29 mouse cellular contexts compared by ENCODE assay signal in the genomic region with DNA sequence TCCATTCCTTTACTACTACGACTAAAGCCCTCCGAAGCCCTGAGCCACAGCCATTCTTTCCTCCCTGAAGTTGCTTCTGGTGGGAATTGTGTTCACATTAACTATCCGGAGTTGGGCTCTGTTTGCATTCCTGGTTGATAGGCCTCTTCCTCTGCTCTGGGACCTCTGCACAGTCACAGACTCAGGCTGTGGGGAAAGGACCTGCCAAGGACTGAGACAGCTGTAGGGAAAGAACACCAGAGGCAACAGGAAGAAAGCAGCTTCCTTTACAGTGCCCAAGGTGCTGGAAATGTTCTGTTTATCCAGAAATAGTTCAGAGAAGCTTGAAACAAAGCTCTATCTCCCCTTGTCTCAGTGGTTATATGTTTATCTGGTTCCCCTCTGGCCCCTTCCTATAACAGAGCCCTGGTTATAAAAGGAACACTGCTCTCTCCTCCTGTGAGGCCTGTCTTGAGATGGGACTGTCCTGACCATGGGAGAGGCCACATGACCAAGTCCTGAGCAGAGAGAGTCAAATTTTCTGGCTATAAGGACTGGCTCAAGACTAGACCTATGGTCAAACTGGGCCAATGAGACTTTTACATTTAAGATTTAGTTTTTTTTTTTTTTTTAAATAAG. TPM values are rescaled to one million over a fixed set of nuclear protein-coding genes. Genes with fewer than 3 reads are reported as not detected.
DNase-seq lines count a peak whose midpoint lies in the region; ATAC-seq and TF ChIP-seq lines count a peak whose summit lies in the region.
"Had no signal": no experiment of that assay in that cellular context is flagged by ENCODE, and none has a peak within 500 bp of the region (broad histone marks: within the 10 kb centered on the region; RNA-seq: fewer than 3 reads in every experiment).

No protein-coding gene starts in this region.

- DNase-seq in heart, postnatal 25 days (ENCODE audit: low spot score): no peak
- no peak for DNase-seq in heart, adult 8-10 months (ENCODE audit: low spot score)
- peak; percentile 33 for DNase-seq in heart, postnatal 0 days (ENCODE audit: low spot score)
- DNase-seq in heart, postnatal 14 days: no peak
- DNase-seq in lung, postnatal 14 days: no peak
- DNase-seq: adrenal gland, adult 2 months; adrenal gland, postnatal 14 days; cerebellum, adult 11 months; cerebellum, adult 2 months; cerebellum, adult 9-11 months; cerebellum, postnatal 25 days; forebrain, postnatal 0 days; gastrocnemius, adult 2 months; gastrocnemius, postnatal 14 days; kidney, adult 2 months had no signal

- H3K4me1 ChIP-seq in heart, embryonic 11.5 days (ENCODE audit: control insufficient read depth, insufficient read depth, low read length): peaks cover 5% of the 10 kb centered on the region; the same call in 1 of the 2 replicates
- no peaks in the 10 kb centered on the region for H3K4me1 ChIP-seq in heart, embryonic 14.5 days (ENCODE audit: control insufficient read depth in 2 of 2, insufficient read depth in 2 of 2, low read length in 2 of 2)
- no peaks in the 10 kb centered on the region for H3K4me1 ChIP-seq in heart, postnatal 0 days (ENCODE audit: control insufficient read depth, insufficient read depth)
- no peaks in the 10 kb centered on the region for H3K4me1 ChIP-seq in lung, embryonic 16.5 days (replicated peaks; ENCODE audit: control insufficient read depth, insufficient read depth, low read length)
- H3K4me1 ChIP-seq: embryonic facial prominence, embryonic 12.5 days; embryonic facial prominence, embryonic 15.5 days; hindbrain, embryonic 12.5 days; hindbrain, embryonic 15.5 days had no signal

- no peak for TF ChIP-seq CTCF in heart, postnatal 0 days (IDR thresholded peaks at IDR 0.05; ENCODE audit: low read depth)

- peak; percentile 61; the same call in 1 of the 2 replicates for ATAC-seq in heart, embryonic 11.5 days (replicated peaks; ENCODE audit: insufficient number of reproducible peaks, low FRiP score, low TSS enrichment)
- ATAC-seq in heart, embryonic 14.5 days (ENCODE audit: insufficient number of reproducible peaks, insufficient read depth, low FRiP score, low read depth): peak; percentile 72
- no peak for ATAC-seq in heart, postnatal 0 days (ENCODE audit: insufficient read depth, low read depth)
- peak; percentile 72 for ATAC-seq in lung, embryonic 16.5 days (ENCODE audit: low read depth)
- ATAC-seq: CD4-positive, CD25-positive, alpha-beta regulatory T cell, adult 4 months; forebrain, embryonic 14.5 days; forebrain, postnatal 0 days; intestine, postnatal 0 days had no signal

- no peaks in the 10 kb centered on the region for H3K27me3 ChIP-seq in heart, embryonic 11.5 days (ENCODE audit: control insufficient read depth, insufficient read depth, low read length)
- H3K27me3 ChIP-seq in heart, embryonic 14.5 days (ENCODE audit: control insufficient read depth, insufficient read depth, low read length): no peaks in the 10 kb centered on the region
- no peaks in the 10 kb centered on the region for H3K27me3 ChIP-seq in heart, postnatal 0 days (ENCODE audit: control insufficient read depth, insufficient read depth, low read length)
- no peaks in the 10 kb centered on the region for H3K27me3 ChIP-seq in lung, embryonic 16.5 days (ENCODE audit: control insufficient read depth, insufficient read depth, low read depth, low read length)
- H3K27me3 ChIP-seq: embryonic facial prominence, embryonic 12.5 days; embryonic facial prominence, embryonic 15.5 days; hindbrain, embryonic 12.5 days; hindbrain, embryonic 15.5 days had no signal

- intact Hi-C loops in heart, postnatal 25 days (cut with DNase I): no loop called here
- intact Hi-C loops in heart, postnatal 14 days (cut with DNase I): no loop called here

- no peak overlapping the region for H3K4me3 ChIP-seq in heart, embryonic 11.5 days (ENCODE audit: low read depth, low read length)
- H3K4me3 ChIP-seq in heart, embryonic 14.5 days (ENCODE audit: control insufficient read depth in 1 of 2, insufficient read depth in 1 of 2, low read depth in 1 of 2, low read length in 2 of 2): no peak overlapping the region
- H3K4me3 ChIP-seq in heart, postnatal 0 days (ENCODE audit: low read depth, low read length): no peak overlapping the region
- H3K4me3 ChIP-seq in lung, embryonic 16.5 days (ENCODE audit: low read length): no peak overlapping the region
- H3K4me3 ChIP-seq: embryonic facial prominence, embryonic 12.5 days; embryonic facial prominence, embryonic 15.5 days; gastrocnemius, adult 2 months; hindbrain, embryonic 12.5 days; hindbrain, embryonic 15.5 days had no signal

- peak overlapping the region; percentile 79 for H3K27ac ChIP-seq in heart, embryonic 11.5 days (ENCODE audit: low read depth, low read length)
- peak overlapping the region; percentile 8 to 47; a peak in 2 of 4 replicates for H3K27ac ChIP-seq in heart, embryonic 14.5 days (replicated peaks in 1 of 2; ENCODE audit: control insufficient read depth in 1 of 2, insufficient read depth in 1 of 2, low read depth in 2 of 2, low read length in 2 of 2)
- H3K27ac ChIP-seq in heart, postnatal 0 days (ENCODE audit: low read depth): no peak overlapping the region
- peak overlapping the region; percentile 12 for H3K27ac ChIP-seq in lung, embryonic 16.5 days (ENCODE audit: low read length)
- H3K27ac ChIP-seq: embryonic facial prominence, embryonic 12.5 days; embryonic facial prominence, embryonic 15.5 days; gastrocnemius, adult 2 months; hindbrain, embryonic 12.5 days; hindbrain, embryonic 15.5 days had no signal

- 51% methylated on average over 3 of the region's 3 CpGs for WGBS in heart, embryonic 11.5 days (ENCODE audit: insufficient replicate concordance)
- 54% methylated on average over 3 of the region's 3 CpGs for WGBS in heart, embryonic 14.5 days
- WGBS in heart, postnatal 0 days: 44% methylated on average over 3 of the region's 3 CpGs
- 55% methylated on average over 3 of the region's 3 CpGs for WGBS in lung, embryonic 16.5 days

- no peak for TF ChIP-seq EP300 in heart, postnatal 0 days (IDR thresholded peaks at IDR 0.05; ENCODE audit: low read depth)

- no peaks in the 10 kb centered on the region for H3K36me3 ChIP-seq in heart, embryonic 11.5 days (ENCODE audit: control insufficient read depth, insufficient read depth, low read length)
- no peaks in the 10 kb centered on the region for H3K36me3 ChIP-seq in heart, embryonic 14.5 days (ENCODE audit: control insufficient read depth, insufficient read depth, low read length)
- H3K36me3 ChIP-seq in heart, postnatal 0 days (replicated peaks; ENCODE audit: control insufficient read depth, insufficient read depth, low read length): no peaks in the 10 kb centered on the region
- H3K36me3 ChIP-seq in lung, embryonic 16.5 days (ENCODE audit: control insufficient read depth, insufficient read depth, low read length): no peaks in the 10 kb centered on the region
- H3K36me3 ChIP-seq: embryonic facial prominence, embryonic 12.5 days; embryonic facial prominence, embryonic 15.5 days; hindbrain, embryonic 12.5 days; hindbrain, embryonic 15.5 days had no signal

- no peak overlapping the region for H3K9ac ChIP-seq in heart, embryonic 11.5 days (ENCODE audit: low read depth, low read length)
- H3K9ac ChIP-seq in heart, embryonic 14.5 days (ENCODE audit: low read length): no peak overlapping the region
- H3K9ac ChIP-seq in heart, postnatal 0 days (replicated peaks; ENCODE audit: low read depth, low read length): no peak overlapping the region
- H3K9ac ChIP-seq in lung, embryonic 16.5 days (ENCODE audit: low read length): no peak overlapping the region
- H3K9ac ChIP-seq: embryonic facial prominence, embryonic 12.5 days; embryonic facial prominence, embryonic 15.5 days; forebrain, postnatal 0 days; hindbrain, embryonic 12.5 days; hindbrain, embryonic 15.5 days had no signal

- no peak overlapping the region for H3K4me2 ChIP-seq in heart, embryonic 11.5 days
- H3K4me2 ChIP-seq in heart, embryonic 14.5 days (ENCODE audit: low read length): no peak overlapping the region
- H3K4me2 ChIP-seq in heart, postnatal 0 days (ENCODE audit: low read depth, low read length): no peak overlapping the region
- H3K4me2 ChIP-seq in lung, embryonic 16.5 days (ENCODE audit: low read depth, low read length): no peak overlapping the region
- H3K4me2 ChIP-seq: embryonic facial prominence, embryonic 12.5 days; embryonic facial prominence, embryonic 15.5 days; hindbrain, embryonic 12.5 days; hindbrain, embryonic 15.5 days had no signal

- peaks cover 3% of the 10 kb centered on the region; the same call in 1 of the 2 replicates for H3K9me3 ChIP-seq in heart, embryonic 11.5 days (replicated peaks; ENCODE audit: control insufficient read depth, low read length)
- H3K9me3 ChIP-seq in heart, embryonic 14.5 days (ENCODE audit: control insufficient read depth, low read length): peaks cover 5% of the 10 kb centered on the region; the same call in 1 of the 2 replicates
- 0 out of 2 replicates have a peak, but pooled peaks cover 7% of the 10 kb centered on the region for H3K9me3 ChIP-seq in heart, postnatal 0 days (replicated peaks; ENCODE audit: control insufficient read depth, low read length)
- peaks cover 3% of the 10 kb centered on the region for H3K9me3 ChIP-seq in lung, embryonic 16.5 days (ENCODE audit: control insufficient read depth, low read length)
- H3K9me3 ChIP-seq: embryonic facial prominence, embryonic 12.5 days; embryonic facial prominence, embryonic 15.5 days; hindbrain, embryonic 15.5 days had no signal

RNA-seq across cellular contexts. Expression of gene Trh, which starts 8.9 kb away (rescaled TPM):
- 0.58 and 0.86 TPM in 2 replicates for polyA plus RNA-seq in heart, embryonic 11.5 days (2014; fragmentation: Nextera tagmentation; extraction: Ambion mirVana)
- not detected for total RNA-seq in heart, postnatal 25 days (2021)
- polyA plus RNA-seq in heart, embryonic 14.5 days (2014; fragmentation: Nextera tagmentation; extraction: Ambion mirVana): 0.34 and 0.38 TPM in 2 replicates
- total RNA-seq in heart, adult 8-10 months (2022): not detected
- not detected in 2 replicates for total RNA-seq in heart, postnatal 0 days (2014; rRNA removed; ENCODE audit: low replicate concordance)
- not detected in 2 replicates for polyA plus RNA-seq in heart, postnatal 0 days (2015; fragmentation: Nextera tagmentation; extraction: Ambion mirVana)
- total RNA-seq in heart, postnatal 14 days (2021): not detected
- polyA plus RNA-seq in lung, embryonic 16.5 days (2015; fragmentation: Nextera tagmentation; extraction: Ambion mirVana): 0.35 TPM in 1 of 2 replicates, not detected in the other
- total RNA-seq: adrenal gland, adult 2 months; adrenal gland, postnatal 14 days; gastrocnemius, adult 2 months; gastrocnemius, postnatal 14 days; gastrocnemius, postnatal 4 days; hematopoietic stem cell, adult 5-6 weeks; MEL had no signal
- polyA plus RNA-seq: adrenal gland, adult 2 months; C2C12; CD4-positive, CD25-positive, alpha-beta regulatory T cell, adult 4 months; kidney, adult 2 months had no signal

RNA-seq across cellular contexts. Expression of gene Rbsn, which starts 38.6 kb away (rescaled TPM):
- 10.7 and 12.3 TPM in 2 replicates for polyA plus RNA-seq in heart, embryonic 11.5 days (2014; fragmentation: Nextera tagmentation; extraction: Ambion mirVana)
- total RNA-seq in heart, postnatal 25 days (2021): 10 to 100 TPM; 12.4 to 16.4 TPM
- polyA plus RNA-seq in heart, embryonic 14.5 days (2014; fragmentation: Nextera tagmentation; extraction: Ambion mirVana): 8.6 and 11.9 TPM in 2 replicates
- 10 to 100 TPM; 10.3 to 18.2 (median 15.7) TPM for total RNA-seq in heart, adult 8-10 months (2022)
- 5.6 and 45.5 TPM in 2 replicates for total RNA-seq in heart, postnatal 0 days (2014; rRNA removed; ENCODE audit: low replicate concordance)
- 12.9 and 14.3 TPM in 2 replicates for polyA plus RNA-seq in heart, postnatal 0 days (2015; fragmentation: Nextera tagmentation; extraction: Ambion mirVana)
- total RNA-seq in heart, postnatal 14 days (2021): 10 to 100 TPM; 13.8 to 14.6 TPM
- polyA plus RNA-seq in lung, embryonic 16.5 days (2015; fragmentation: Nextera tagmentation; extraction: Ambion mirVana): 21.6 and 24.1 TPM in 2 replicates
